Mouse (Mus musculus) heart, embryonic 12.5 days (tissue): ENCODE results near the gene Agap1. TPM values are rescaled to one million over a fixed set of nuclear protein-coding genes. Genes with fewer than 3 reads are reported as not detected.

Experiments
- ATAC-seq: fragments of 200-750 bp; cut with Nextera tagmentation; 2 replicates; pipeline ENCODE4 v1.8.0; 2017; ENCODE audit warnings: moderate TSS enrichment, moderate library complexity; ENCODE audit not compliant: insufficient number of reproducible peaks, low FRiP score
- H3K27ac ChIP-seq: fragments of 300-500 bp; sonication (generic); 2 replicates; pipeline ENCODE4 v1.5.1; 2016; ENCODE audit warnings: mild to moderate bottlenecking, moderate library complexity; ENCODE audit not compliant: poor library complexity, severe bottlenecking
- H3K27me3 ChIP-seq: fragments of 300-500 bp; sonication (generic); replicated peaks from 2 replicates; pipeline ENCODE4 v1.6.1; 2016; ENCODE audit warnings: mild to moderate bottlenecking, moderate library complexity
- H3K36me3 ChIP-seq: fragments of 300-500 bp; sonication (generic); 2 replicates; pipeline ENCODE4 v1.6.1; 2016; ENCODE audit warnings: mild to moderate bottlenecking, moderate library complexity
- H3K4me1 ChIP-seq: fragments of 300-500 bp; sonication (generic); replicated peaks from 2 replicates; pipeline ENCODE4 v1.6.1; 2016; ENCODE audit warnings: mild to moderate bottlenecking
- H3K4me2 ChIP-seq: fragments of 300-500 bp; sonication (generic); 2 replicates; pipeline ENCODE4 v1.6.1; 2016; ENCODE audit warnings: mild to moderate bottlenecking, moderate library complexity
- H3K4me3 ChIP-seq: fragments of 300-500 bp; sonication (generic); 2 replicates; pipeline ENCODE4 v1.5.1; 2016; ENCODE audit warnings: mild to moderate bottlenecking
- H3K9ac ChIP-seq: fragments of 300-500 bp; sonication (generic); 2 replicates; pipeline ENCODE4 v1.6.1; 2016; ENCODE audit warnings: mild to moderate bottlenecking, moderate library complexity
- H3K9me3 ChIP-seq: fragments of 300-500 bp; sonication (generic); replicated peaks from 2 replicates; pipeline ENCODE4 v1.6.1; 2016; ENCODE audit warnings: mild to moderate bottlenecking, moderate library complexity
- WGBS: fragments of 180-500 bp; shearing (Covaris S2); methylation state at CpG from one replicate; pipeline ENCODE4 v1.1.7; 2016; 5-methylcytosine and 5-hydroxymethylcytosine counted together
- polyA plus RNA-seq: library from polyadenylated mRNA; unstranded; fragments of >200 nt; fragmentation: Nextera tagmentation; extraction: Ambion mirVana; gene quantifications from 2 replicates; pipeline ENCODE4 v1.2.1, GENCODE M21; 2016

Gene Agap1
- polyA plus RNA-seq, 1 experiment from 2014 or later = 16.3 TPM

DNA sequence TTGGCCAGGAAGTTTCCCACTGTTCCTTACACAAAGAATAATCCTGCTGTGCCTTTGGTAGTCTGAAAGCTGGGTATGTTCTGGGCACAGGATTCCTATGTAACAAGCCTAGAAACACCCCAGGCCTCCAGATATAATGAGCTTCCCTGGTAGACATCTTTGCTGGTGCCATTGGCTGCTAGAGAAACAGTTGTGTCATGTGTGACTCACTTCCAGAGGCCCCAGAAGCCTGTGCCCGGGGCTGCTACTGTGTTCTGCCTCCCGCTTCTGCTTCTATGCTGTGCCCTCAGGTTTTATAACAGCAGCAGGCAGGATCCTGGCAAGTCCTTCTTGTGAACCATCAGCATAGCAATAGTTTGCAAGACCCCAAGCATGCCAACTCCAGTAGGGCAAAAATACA, 242.6 kb downstream of the Agap1 start:
- Histone ChIP-seq H3K27me3 (no peaks in the 10 kb centered on the region), H3K4me2 (no peak overlapping the region), H3K36me3 (peaks cover 7% of the 10 kb centered on the region; the same call in 1 of the 2 replicates), H3K4me1 (peaks cover 13% of the 10 kb centered on the region), H3K9me3 (no peaks in the 10 kb centered on the region), H3K4me3 (no peak overlapping the region), H3K9ac (no peak overlapping the region), H3K27ac (no peak overlapping the region)
- 86% methylated on average over 2 of the region's 2 CpGs for WGBS
- ATAC-seq = no peak

DNA sequence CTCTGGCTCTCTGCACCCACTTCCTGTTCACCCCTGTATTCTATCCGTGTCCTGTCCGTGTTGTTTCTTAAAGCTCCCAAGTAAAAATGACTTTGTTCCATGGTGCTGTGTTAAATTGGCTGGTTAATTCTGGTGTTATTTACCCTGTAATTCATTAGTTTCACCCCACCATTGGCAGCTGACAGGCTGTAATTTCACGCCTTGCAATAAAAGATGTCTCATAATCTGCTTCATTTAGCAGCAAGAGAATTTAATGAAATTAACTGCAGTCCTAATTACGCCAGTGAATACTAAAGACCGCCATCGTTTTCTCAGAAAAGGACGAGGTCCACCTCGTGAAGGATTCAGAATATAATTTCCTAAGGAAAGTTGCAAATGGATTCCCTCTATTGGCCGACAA, 245.6 kb downstream of the Agap1 start:
- Histone ChIP-seq H3K36me3 (peaks cover 7% of the 10 kb centered on the region; the same call in 1 of the 2 replicates), H3K4me1 (peaks cover 26% of the 10 kb centered on the region), H3K27ac (no peak overlapping the region), H3K27me3 (no peaks in the 10 kb centered on the region), H3K9me3 (no peaks in the 10 kb centered on the region), H3K4me2 (no peak overlapping the region), H3K4me3 (no peak overlapping the region), H3K9ac (no peak overlapping the region)
- WGBS = 85% methylated on average over 9 of the region's 9 CpGs
- ATAC-seq = no peak

DNA sequence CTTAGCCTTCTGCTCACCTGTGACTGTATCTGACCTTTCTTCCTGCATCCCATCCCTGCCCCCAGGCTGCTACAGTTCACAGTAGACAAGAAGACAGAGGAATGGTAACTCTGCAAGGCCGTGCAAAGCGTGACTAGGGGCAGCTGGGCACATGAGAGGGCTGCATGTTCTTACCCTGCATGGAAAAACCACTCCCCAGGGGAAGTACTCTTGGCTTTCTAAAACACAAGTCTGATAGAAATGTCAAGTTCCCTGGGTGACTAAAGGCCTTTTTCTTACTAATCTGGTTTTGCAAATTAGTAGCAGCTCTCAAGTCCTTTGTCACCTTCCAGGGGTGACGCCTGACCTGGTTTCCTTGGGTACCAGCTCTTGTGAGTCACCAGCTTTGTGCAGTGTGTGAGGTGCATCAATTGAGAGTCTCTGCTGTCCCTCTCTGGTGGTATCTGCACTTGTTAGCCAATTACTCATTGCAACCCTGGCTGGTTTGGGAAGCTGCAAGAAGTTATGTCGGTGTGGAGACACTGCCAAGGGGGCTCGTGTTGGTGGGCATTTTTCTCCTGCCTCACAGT, 246.6 kb downstream of the Agap1 start:
- Histone ChIP-seq H3K27me3 (no peaks in the 10 kb centered on the region), H3K9ac (no peak overlapping the region), H3K36me3 (peaks cover 7% of the 10 kb centered on the region; the same call in 1 of the 2 replicates), H3K4me2 (no peak overlapping the region), H3K4me1 (peaks cover 32% of the 10 kb centered on the region), H3K27ac (no peak overlapping the region), H3K9me3 (no peaks in the 10 kb centered on the region), H3K4me3 (no peak overlapping the region)
- no peak for ATAC-seq
- WGBS = 78% methylated on average over 5 of the region's 5 CpGs

DNA sequence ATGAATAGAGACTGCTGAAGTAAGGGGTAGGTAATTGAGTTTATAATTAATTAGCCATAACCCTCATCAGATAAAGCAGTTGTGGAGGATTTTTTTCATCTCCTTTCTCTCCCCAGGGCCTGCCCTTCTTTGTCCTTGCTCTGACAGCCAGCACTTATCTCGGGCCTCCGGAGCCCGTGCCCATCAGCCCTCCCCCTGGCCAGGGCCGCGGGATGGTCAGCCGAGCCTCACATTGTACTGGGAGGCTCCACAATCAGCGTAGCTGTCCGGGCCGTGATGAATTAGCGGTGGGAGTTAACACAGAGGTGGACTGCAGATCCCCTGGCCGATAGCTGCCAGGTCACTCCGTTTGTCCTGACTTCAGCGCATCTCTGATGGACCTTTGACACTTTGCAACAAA, 248.7 kb downstream of the Agap1 start:
- Histone ChIP-seq H3K4me3 (no peak overlapping the region), H3K4me2 (peak overlapping the region; percentile 40; the same call in 1 of the 2 replicates), H3K36me3 (peaks cover 4% of the 10 kb centered on the region; the same call in 1 of the 2 replicates), H3K27me3 (no peaks in the 10 kb centered on the region), H3K9me3 (no peaks in the 10 kb centered on the region), H3K4me1 (peaks cover 36% of the 10 kb centered on the region), H3K27ac (0 out of 2 replicates have a peak overlapping the region, but pooled peaks have one; percentile 38), H3K9ac (no peak overlapping the region)
- WGBS = 14% methylated on average over 13 of the region's 13 CpGs
- no peak; the same call in 1 of the 2 replicates for ATAC-seq

DNA sequence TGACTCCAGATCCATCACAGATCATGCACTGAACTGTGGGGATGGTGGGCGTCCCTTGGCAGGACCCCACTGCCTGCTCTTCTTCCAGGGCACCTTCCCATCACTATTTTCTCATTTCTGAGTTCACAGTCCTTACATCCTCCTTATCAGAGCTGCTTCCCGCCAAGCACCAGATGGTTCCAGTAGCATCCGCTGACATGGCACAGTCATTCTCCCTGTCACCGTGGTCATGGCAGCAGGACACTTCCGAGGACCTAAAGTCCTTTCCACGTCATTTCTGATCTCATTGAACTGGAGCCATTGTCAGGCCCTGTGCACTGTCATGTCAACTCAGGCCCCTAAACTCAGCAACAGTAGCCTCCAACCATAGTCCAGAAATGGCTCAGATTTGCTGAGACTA, 251.1 kb downstream of the Agap1 start:
- Histone ChIP-seq H3K4me1 (peaks cover 52% of the 10 kb centered on the region), H3K9ac (no peak overlapping the region), H3K9me3 (no peaks in the 10 kb centered on the region), H3K4me2 (no peak overlapping the region), H3K27me3 (no peaks in the 10 kb centered on the region), H3K4me3 (no peak overlapping the region), H3K27ac (no peak overlapping the region), H3K36me3 (peaks cover 8% of the 10 kb centered on the region; the same call in 1 of the 2 replicates)
- WGBS = 67% methylated on average over 6 of the region's 6 CpGs
- no peak for ATAC-seq

DNA sequence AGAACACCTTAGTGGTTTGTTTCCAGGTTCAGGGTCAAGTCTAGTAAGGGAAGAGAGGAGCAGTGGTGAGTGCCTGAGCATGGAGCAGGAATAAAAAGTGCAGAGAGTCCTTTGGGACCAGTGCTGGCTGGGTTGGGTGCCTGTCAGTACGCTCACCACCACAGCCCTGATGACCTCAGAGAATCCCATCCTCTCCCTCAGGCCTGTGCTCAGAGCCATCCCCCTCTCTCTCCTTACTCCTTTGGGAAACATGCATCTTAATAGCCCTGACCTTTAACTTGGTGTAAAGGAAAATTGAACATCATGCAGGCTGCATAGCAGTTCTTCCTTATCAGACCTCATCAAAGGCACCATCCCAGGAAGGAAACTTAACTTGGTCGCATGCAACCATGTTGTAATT, 252.3 kb downstream of the Agap1 start:
- Histone ChIP-seq H3K27me3 (no peaks in the 10 kb centered on the region), H3K4me2 (no peak overlapping the region), H3K36me3 (0 out of 2 replicates have a peak, but pooled peaks cover 5% of the 10 kb centered on the region), H3K27ac (no peak overlapping the region), H3K4me1 (peaks cover 46% of the 10 kb centered on the region), H3K4me3 (no peak overlapping the region), H3K9ac (no peak overlapping the region), H3K9me3 (no peaks in the 10 kb centered on the region)
- ATAC-seq = no peak
- 82% methylated on average over 2 of the region's 2 CpGs for WGBS

DNA sequence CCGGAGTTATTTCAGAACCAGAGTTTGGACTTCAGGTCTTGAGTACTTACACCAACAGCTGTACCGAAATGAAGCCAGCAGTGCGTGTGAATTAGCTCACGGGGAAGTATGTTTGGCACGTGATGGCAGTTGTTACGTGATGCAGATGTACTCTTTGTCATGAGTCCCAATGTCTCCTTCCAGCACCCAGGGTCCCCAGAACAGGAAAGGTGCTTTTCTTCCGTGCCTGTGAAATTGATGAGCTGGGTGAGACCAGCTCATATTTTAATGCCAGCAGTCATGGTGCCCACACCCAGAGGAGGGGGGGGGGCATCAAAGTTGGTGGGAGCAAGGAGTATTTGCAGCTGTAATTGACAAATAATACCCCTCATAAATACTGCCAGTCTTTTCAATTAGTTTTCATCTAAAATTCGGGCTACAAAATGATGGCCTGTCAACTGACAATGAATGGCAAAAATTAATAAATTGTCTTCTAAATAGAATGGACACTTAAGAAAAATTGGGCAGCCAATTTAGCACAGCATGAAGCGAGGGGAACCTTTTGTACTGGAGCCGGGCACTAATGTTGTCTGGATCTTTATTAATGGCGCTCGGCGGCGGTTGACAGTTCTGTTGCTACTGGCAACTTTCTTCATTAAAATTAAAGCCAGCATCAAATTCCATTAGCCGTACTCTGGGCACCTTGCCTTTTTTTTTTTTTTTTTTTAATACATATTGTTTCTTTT, 253.3 kb downstream of the Agap1 start:
- Histone ChIP-seq H3K4me1 (peaks cover 36% of the 10 kb centered on the region), H3K4me2 (no peak overlapping the region), H3K9me3 (no peaks in the 10 kb centered on the region), H3K9ac (no peak overlapping the region), H3K4me3 (no peak overlapping the region), H3K36me3 (peaks cover 5% of the 10 kb centered on the region; the same call in 1 of the 2 replicates), H3K27ac (no peak overlapping the region), H3K27me3 (no peaks in the 10 kb centered on the region)
- 81% methylated on average over 15 of the region's 15 CpGs for WGBS
- no peak for ATAC-seq

DNA sequence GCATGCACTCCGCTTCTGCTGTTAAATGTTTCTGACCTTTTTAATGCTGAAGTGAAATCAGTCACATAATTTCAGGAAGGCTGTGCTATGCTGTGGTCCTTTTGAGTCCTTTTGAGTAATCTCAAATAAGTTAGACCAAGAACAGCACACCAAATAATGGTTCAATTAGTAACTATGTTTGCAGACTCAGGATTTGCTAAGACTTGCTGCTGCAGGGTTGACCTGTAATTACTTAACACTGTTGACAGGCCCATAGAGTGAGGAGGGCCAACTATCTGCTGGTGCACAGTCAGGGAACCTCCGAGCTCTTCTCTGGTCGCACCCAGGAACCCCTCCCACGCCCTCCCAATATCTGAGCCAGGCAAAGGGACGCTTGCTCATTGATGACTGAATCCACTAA, 255.2 kb downstream of the Agap1 start:
- no peak overlapping the region for H3K4me3 ChIP-seq
- no peaks in the 10 kb centered on the region for H3K27me3 ChIP-seq
- no peaks in the 10 kb centered on the region for H3K9me3 ChIP-seq
- H3K9ac ChIP-seq = no peak overlapping the region
- WGBS = 61% methylated on average over 5 of the region's 5 CpGs
- ATAC-seq = no peak
- no peak overlapping the region for H3K27ac ChIP-seq
- H3K36me3 ChIP-seq = peaks cover 5% of the 10 kb centered on the region; the same call in 1 of the 2 replicates
- H3K4me2 ChIP-seq = no peak overlapping the region
- H3K4me1 ChIP-seq = peaks cover 33% of the 10 kb centered on the region

DNA sequence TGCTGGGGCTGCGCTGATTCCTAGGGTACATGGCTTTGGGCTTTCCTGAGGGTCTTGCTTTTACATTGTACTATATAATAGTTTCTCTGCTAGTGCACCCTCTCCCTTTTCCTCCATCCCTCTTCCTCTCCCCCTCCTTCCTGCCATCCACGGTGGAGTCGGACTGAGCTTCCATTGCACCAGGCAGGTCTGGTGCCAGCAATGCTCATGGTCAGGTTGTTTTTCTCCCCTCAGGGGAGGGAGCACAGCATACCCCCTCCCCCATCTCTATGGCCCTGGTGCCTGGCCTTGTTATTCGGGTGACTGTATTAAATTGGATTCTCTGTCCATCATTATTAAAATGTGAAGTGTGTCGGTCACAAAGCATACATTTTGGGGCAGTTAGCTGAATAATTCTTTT, 259.1 kb downstream of the Agap1 start:
- peaks cover 58% of the 10 kb centered on the region for H3K4me1 ChIP-seq
- H3K9me3 ChIP-seq = no peaks in the 10 kb centered on the region
- peaks cover 5% of the 10 kb centered on the region; the same call in 1 of the 2 replicates for H3K36me3 ChIP-seq
- H3K27me3 ChIP-seq = no peaks in the 10 kb centered on the region
- H3K4me3 ChIP-seq = no peak overlapping the region
- no peak overlapping the region for H3K9ac ChIP-seq
- H3K4me2 ChIP-seq = no peak overlapping the region
- no peak overlapping the region for H3K27ac ChIP-seq
- ATAC-seq = no peak
- WGBS = 77% methylated on average over 5 of the region's 5 CpGs

DNA sequence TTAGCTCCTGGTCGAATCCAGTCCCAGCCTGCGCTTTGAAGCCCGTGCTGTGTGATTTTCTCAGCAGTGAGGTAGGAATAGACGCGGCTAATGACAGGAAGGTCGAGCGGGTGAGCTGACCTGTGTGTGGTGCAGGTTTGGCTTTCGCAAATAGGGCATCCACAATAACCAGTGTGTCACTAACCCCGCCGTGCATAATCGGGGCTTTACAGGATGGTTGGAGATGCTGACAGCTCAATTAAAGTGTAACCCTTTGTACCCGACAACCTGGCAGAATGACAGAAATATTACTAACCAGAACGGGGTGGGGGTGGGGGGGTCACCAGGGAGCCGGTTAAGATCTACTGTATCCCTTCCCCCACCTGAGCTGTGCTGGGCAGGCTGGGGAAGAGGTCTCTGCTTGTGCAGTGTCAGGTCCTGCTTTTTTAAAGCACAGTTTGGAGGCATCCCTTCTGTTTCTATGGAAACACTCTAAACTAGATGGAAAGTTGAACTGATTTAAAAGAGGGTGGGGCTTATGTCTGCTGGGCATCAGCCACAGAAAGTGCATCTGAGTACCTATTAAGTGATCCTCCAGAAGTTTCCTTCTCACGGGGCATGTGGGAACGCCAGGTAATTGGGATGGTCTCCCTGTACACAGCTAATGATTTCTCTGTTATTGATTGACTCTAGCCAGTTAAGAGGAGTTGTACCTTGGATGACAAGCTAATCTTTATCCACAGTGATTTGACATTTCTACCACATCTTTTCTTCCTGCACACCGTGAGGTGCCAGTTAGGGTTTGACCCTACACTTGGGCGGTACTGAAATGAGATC, 259.8 kb downstream of the Agap1 start:
- peaks cover 59% of the 10 kb centered on the region for H3K4me1 ChIP-seq
- H3K36me3 ChIP-seq = no peaks in the 10 kb centered on the region; the same call in 1 of the 2 replicates
- no peaks in the 10 kb centered on the region for H3K27me3 ChIP-seq
- no peak for ATAC-seq
- no peak overlapping the region for H3K9ac ChIP-seq
- WGBS = 76% methylated on average over 18 of the region's 18 CpGs
- H3K9me3 ChIP-seq = no peaks in the 10 kb centered on the region
- H3K4me3 ChIP-seq = no peak overlapping the region
- no peak overlapping the region for H3K4me2 ChIP-seq
- no peak overlapping the region for H3K27ac ChIP-seq

DNA sequence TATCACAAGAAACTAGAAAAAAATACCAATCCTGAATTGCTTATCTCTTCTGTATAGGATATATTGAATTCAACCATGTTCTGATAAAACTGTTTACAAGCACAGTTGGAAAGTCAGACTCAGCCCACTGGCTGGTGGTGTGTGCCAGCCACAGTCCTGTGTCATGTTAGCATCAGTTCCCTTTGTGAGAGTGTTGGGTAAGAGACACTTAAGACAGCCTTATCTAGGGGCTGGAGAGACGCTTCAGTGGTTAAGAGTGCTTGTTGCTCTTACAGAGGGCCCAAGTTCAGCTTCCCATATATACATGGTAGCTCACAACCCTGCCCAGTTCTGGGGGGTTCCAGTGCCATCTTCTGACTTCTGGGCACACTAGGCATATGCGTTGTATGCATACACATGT, 261.6 kb downstream of the Agap1 start:
- no peak for ATAC-seq
- no peak overlapping the region for H3K4me3 ChIP-seq
- H3K9me3 ChIP-seq = no peaks in the 10 kb centered on the region
- H3K4me2 ChIP-seq = no peak overlapping the region
- H3K9ac ChIP-seq = no peak overlapping the region
- H3K27me3 ChIP-seq = no peaks in the 10 kb centered on the region
- 53% methylated on average over 2 of the region's 2 CpGs for WGBS
- H3K4me1 ChIP-seq = peaks cover 49% of the 10 kb centered on the region
- H3K36me3 ChIP-seq = no peaks in the 10 kb centered on the region; the same call in 1 of the 2 replicates
- H3K27ac ChIP-seq = no peak overlapping the region
